Mouse (Mus musculus): ENCODE measurements at regions not wholly inside any gene's neighbourhood (a gene's known extent, or its start where the extent isn't known, plus 50 kb on each side); places are given as distances from the start of the nearest gene placed in this dataset.
A peak's percentile ranks its signal among the peaks of the same experiment; 100 is the strongest.

GRCm38 (mm10) chr2:17065149-17066145, 665.8 kb downstream of the Nebl start:
- peak; percentile 11 to 16 for DNase-seq

Measured in B cell, adult 2 months (primary cell).